Mouse (Mus musculus) brain, embryonic 14.5 days (tissue): ENCODE results near the gene Tuba1c.

Experiments used
- CTCF ChIP-seq: fragments of 200-500 bp; IDR thresholded peaks from 2 replicates; pipeline ENCODE4 v1.5.1; 2012; ENCODE audit warnings: inconsistent platforms, mild to moderate bottlenecking, moderate library complexity, borderline replicate concordance; ENCODE audit not compliant: insufficient read depth, insufficient read length; ENCODE audit errors: extremely low read depth
- POLR2A ChIP-seq: fragments of 200-500 bp; IDR thresholded peaks from 2 replicates; pipeline ENCODE4 v1.6.1; 2012; ENCODE audit warnings: mild to moderate bottlenecking, inconsistent platforms, borderline replicate concordance; ENCODE audit not compliant: poor library complexity, insufficient read depth, insufficient read length, severe bottlenecking; ENCODE audit errors: extremely low read depth

DNA sequence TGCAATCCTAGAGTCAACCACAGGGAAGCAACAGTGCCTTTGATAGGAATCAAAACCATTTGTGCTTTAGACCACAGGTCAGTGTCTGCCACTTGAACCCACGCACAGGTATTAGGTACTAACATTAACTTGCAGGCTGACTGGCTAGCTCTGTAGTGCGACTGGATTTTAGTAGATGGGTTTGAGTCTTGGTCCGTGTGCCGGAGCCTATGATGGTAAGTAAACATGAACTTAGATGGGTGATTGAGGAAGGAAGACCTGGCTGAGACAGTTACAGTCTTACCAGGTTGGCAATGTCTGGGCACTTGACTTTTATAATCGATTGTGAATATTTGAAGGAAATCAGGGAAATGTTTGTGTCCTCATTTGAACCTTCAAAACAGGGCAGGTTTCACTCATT is 9.1 kb downstream of the Tuba1c start:
- no peak for TF ChIP-seq CTCF
- no peak for TF ChIP-seq POLR2A
